Mouse (Mus musculus) kidney, postnatal 10 days (tissue): ENCODE measurements around the gene Tmem40.

Source experiments
- DNase-seq: peaks from one replicate; pipeline ENCODE4 v3.0.0; 2021; ENCODE audit warnings: mixed read lengths

Gene Tmem40

GRCm38 (mm10) chr6:115768207-115768606 is 6.0 kb upstream of the Tmem40 start:
- no peak for DNase-seq

GRCm38 (mm10) chr6:115767357-115767756 is 5.1 kb upstream of the Tmem40 start:
- DNase-seq: no peak

GRCm38 (mm10) chr6:115764179-115764578 is 2.0 kb upstream of the Tmem40 start:
- DNase-seq: peak; percentile 84

- DNase-seq: no peak
Observed at GRCm38 (mm10) chr6:115760982-115761381, 1.2 kb downstream of the Tmem40 start.

GRCm38 (mm10) chr6:115760137-115760536 is 2.1 kb downstream of the Tmem40 start:
- no peak for DNase-seq

GRCm38 (mm10) chr6:115759461-115759860 is 2.7 kb downstream of the Tmem40 start:
- peak; percentile 24 for DNase-seq

- DNase-seq: peak; percentile 16
Observed at GRCm38 (mm10) chr6:115758981-115759435, 3.2 kb downstream of the Tmem40 start.

- DNase-seq: no peak
Observed at GRCm38 (mm10) chr6:115755536-115755935, 6.7 kb downstream of the Tmem40 start.

GRCm38 (mm10) chr6:115746326-115746725 is 15.9 kb downstream of the Tmem40 start:
- DNase-seq: no peak

- no peak for DNase-seq
Observed at GRCm38 (mm10) chr6:115743569-115743968, 18.6 kb downstream of the Tmem40 start.

GRCm38 (mm10) chr6:115739056-115739455 is 23.2 kb downstream of the Tmem40 start:
- DNase-seq: no peak

- DNase-seq: peak; percentile 61
Observed at GRCm38 (mm10) chr6:115734909-115735308, 27.3 kb downstream of the Tmem40 start.

- no peak for DNase-seq
Observed at GRCm38 (mm10) chr6:115732341-115732928, 29.8 kb downstream of the Tmem40 start.

GRCm38 (mm10) chr6:115730560-115731342 is 31.5 kb downstream of the Tmem40 start:
- DNase-seq: no peak

GRCm38 (mm10) chr6:115727570-115727969 is 34.6 kb downstream of the Tmem40 start:
- DNase-seq: no peak

GRCm38 (mm10) chr6:115727108-115727507 is 35.1 kb downstream of the Tmem40 start:
- peak; percentile 74 for DNase-seq

- DNase-seq: no peak
Observed at GRCm38 (mm10) chr6:115722246-115722645, 40.0 kb downstream of the Tmem40 start.

GRCm38 (mm10) chr6:115717715-115718558 is 44.3 kb downstream of the Tmem40 start:
- DNase-seq: peak; percentile 69

- DNase-seq: peak; percentile 35
Observed at GRCm38 (mm10) chr6:115717101-115717652, 45.0 kb downstream of the Tmem40 start.

- no peak for DNase-seq
Observed at GRCm38 (mm10) chr6:115711261-115711660, 50.9 kb downstream of the Tmem40 start.

GRCm38 (mm10) chr6:115702901-115703300 is 59.3 kb downstream of the Tmem40 start:
- DNase-seq: peak; percentile 48

- no peak for DNase-seq
Observed at GRCm38 (mm10) chr6:115701302-115701701, 60.9 kb downstream of the Tmem40 start.

GRCm38 (mm10) chr6:115700778-115701177 is 61.4 kb downstream of the Tmem40 start:
- no peak for DNase-seq
